Mouse (Mus musculus): Measurements from ENCODE around the gene Prorsd1. TPM values are rescaled to one million over a fixed set of nuclear protein-coding genes. Genes with fewer than 3 reads are reported as not detected.

The Prorsd1 gene
- polyA plus RNA-seq, 1 experiment from 2014 or later = 32.3 TPM

DNA sequence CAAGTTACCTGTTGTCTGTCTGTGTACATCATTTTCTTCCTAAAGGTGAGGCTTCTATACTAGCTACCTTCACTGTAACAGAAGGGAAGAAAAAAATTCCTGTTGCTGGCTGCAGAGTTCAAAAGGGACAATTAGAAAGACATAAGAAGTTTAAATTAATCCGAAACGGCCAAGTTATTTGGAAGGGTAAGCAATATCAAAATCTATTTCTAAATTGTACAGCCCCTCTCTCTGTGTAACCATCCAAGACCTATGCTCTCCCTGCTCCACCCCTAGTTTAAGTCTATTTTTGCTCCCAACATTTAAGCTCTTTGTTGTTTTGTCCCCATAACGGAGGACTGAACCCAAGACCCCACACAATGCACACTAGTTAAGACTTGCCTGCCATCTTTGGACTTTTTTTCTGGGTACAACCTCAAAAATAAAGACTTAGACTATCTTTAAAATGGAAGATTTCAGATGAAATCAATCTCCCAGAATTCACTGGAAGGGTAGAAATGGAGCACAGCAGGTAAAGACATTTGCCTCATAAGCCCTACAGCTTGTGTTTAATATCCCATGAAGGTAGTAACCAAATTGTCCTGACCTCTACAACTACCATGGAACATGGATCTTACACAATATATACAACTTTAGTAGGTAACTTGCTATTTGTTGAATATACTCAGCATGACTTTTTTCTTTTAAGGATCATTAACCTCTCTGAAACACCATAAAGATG, 29.6 kb upstream of the Prorsd1 start:
- 85% methylated on average over 3 of the region's 3 CpGs for WGBS
- Histone ChIP-seq H3K4me3 (replicated peaks) (no peak overlapping the region), H3K4me1 (peaks cover 5% of the 10 kb centered on the region; the same call in 1 of the 2 replicates), H3K36me3 (peaks cover 21% of the 10 kb centered on the region), H3K4me2 (no peak overlapping the region), H3K27ac (no peak overlapping the region), H3K9me3 (no peaks in the 10 kb centered on the region), H3K27me3 (replicated peaks) (no peaks in the 10 kb centered on the region), H3K9ac (no peak overlapping the region)
- ATAC-seq (ENCODE audit: insufficient read depth, low FRiP score, low read depth) = no peak

DNA sequence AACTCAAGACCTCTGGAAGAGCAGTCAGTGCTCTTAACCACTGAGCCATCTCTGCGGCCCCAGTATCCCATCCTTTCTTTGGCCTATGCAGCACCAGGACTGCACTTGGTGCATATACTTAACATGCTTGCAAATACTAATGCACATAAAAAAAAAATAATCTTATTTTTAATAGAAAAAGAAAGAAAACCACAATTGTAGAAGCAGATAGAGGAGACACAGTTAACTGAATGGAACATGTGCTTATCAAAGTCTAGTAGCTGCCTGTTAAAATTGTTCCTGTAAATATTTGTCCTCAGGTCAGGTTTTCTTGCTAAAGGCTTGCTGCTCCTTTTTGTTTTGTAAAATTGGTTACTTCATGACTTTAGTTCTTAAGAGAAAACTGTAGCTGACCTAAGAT, 23.4 kb upstream of the Prorsd1 start:
- no peaks in the 10 kb centered on the region for H3K27me3 ChIP-seq (replicated peaks)
- no peaks in the 10 kb centered on the region for H3K4me1 ChIP-seq
- H3K9ac ChIP-seq = no peak overlapping the region
- no peaks in the 10 kb centered on the region for H3K9me3 ChIP-seq
- H3K36me3 ChIP-seq = peaks cover 19% of the 10 kb centered on the region
- H3K27ac ChIP-seq = no peak overlapping the region
- WGBS = 97% methylated on average over 1 of the region's 1 CpGs
- H3K4me3 ChIP-seq (replicated peaks) = no peak overlapping the region
- no peak overlapping the region for H3K4me2 ChIP-seq
- no peak for ATAC-seq (ENCODE audit: insufficient read depth, low FRiP score, low read depth)

- peak within 1 kb of the TSS; percentile 73 for H3K9ac ChIP-seq
- peak within 1 kb of the TSS; percentile 67 for H3K4me2 ChIP-seq
- peak within 1 kb of the TSS; percentile 74 for H3K27ac ChIP-seq
- no peaks in the 10 kb centered on the region for H3K9me3 ChIP-seq
- peaks cover 3% of the 10 kb centered on the region; the same call in 1 of the 2 replicates for H3K4me1 ChIP-seq
- H3K36me3 ChIP-seq = peaks cover 6% of the 10 kb centered on the region; the same call in 1 of the 2 replicates
- no peaks in the 10 kb centered on the region for H3K27me3 ChIP-seq (replicated peaks)
- 2% methylated on average over 47 of the region's 47 CpGs for WGBS
- ATAC-seq (ENCODE audit: insufficient read depth, low FRiP score, low read depth) = peak; percentile 96
- peak within 1 kb of the TSS; percentile 64 for H3K4me3 ChIP-seq (replicated peaks)
Measured at GRCm38 (mm10) chr11:29525988-29526794, 11.4 kb upstream of the Prorsd1 start, which contains the start of gene Mtif2. Gene Mtif2 (plus strand): TSS chr11:29526408.

GRCm38 (mm10) chr11:29514325-29514681, 530 bp downstream of the Prorsd1 start:
- no peak for ATAC-seq (ENCODE audit: insufficient read depth, low FRiP score, low read depth)

GRCm38 (mm10) chr11:29512818-29513535, 1.9 kb downstream of the Prorsd1 start:
- H3K36me3 ChIP-seq = no peaks in the 10 kb centered on the region
- 0 out of 2 replicates have a peak, but pooled peaks cover 4% of the 10 kb centered on the region for H3K4me1 ChIP-seq
- no peak for ATAC-seq (ENCODE audit: insufficient read depth, low FRiP score, low read depth)
- H3K4me2 ChIP-seq = no peak overlapping the region
- no peak overlapping the region for H3K27ac ChIP-seq
- no peak overlapping the region for H3K9ac ChIP-seq
- no peaks in the 10 kb centered on the region for H3K27me3 ChIP-seq (replicated peaks)
- WGBS = 88% methylated on average over 4 of the region's 4 CpGs
- H3K9me3 ChIP-seq = no peaks in the 10 kb centered on the region
- H3K4me3 ChIP-seq (replicated peaks) = no peak overlapping the region

More at GRCm38 (mm10) chr11:29514325-29514681, 530 bp downstream of the Prorsd1 start:
- Histone ChIP-seq H3K4me3 (replicated peaks) (peak overlapping the region; percentile 71), H3K36me3 (no peaks in the 10 kb centered on the region), H3K27me3 (replicated peaks) (no peaks in the 10 kb centered on the region), H3K4me2 (peak overlapping the region; percentile 68), H3K9ac (peak overlapping the region; percentile 56; the same call in 1 of the 2 replicates), H3K9me3 (no peaks in the 10 kb centered on the region), H3K4me1 (0 out of 2 replicates have a peak, but pooled peaks cover 4% of the 10 kb centered on the region), H3K27ac (peak overlapping the region; percentile 85)
- 17% methylated on average over 10 of the region's 10 CpGs for WGBS

DNA sequence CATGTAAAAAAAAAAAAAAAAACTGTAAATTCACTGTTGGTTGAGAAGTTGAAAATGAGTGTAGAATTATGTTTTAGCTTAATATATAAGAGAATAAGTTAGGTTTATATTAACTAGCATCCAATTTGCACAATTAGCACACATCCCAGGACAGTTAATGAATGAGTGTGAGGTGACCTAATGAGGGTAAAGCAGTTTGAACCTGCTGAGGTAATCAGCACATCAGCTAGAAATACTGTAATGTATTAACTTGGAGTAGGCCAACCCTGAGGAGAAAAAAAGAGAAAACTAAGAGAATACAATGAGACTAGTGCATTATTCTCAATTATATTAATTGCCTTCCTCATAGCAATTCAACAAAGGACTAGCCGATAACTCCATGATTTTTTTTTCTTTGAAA, 5.4 kb downstream of the Prorsd1 start:
- Histone ChIP-seq H3K9ac (no peak overlapping the region), H3K4me1 (0 out of 2 replicates have a peak, but pooled peaks cover 4% of the 10 kb centered on the region), H3K36me3 (no peaks in the 10 kb centered on the region), H3K9me3 (no peaks in the 10 kb centered on the region), H3K27ac (no peak overlapping the region), H3K4me3 (replicated peaks) (no peak overlapping the region), H3K27me3 (replicated peaks) (no peaks in the 10 kb centered on the region), H3K4me2 (no peak overlapping the region)
- ATAC-seq (ENCODE audit: insufficient read depth, low FRiP score, low read depth) = no peak
- 90% methylated on average over 1 of the region's 1 CpGs for WGBS

GRCm38 (mm10) chr11:29504899-29505625, 9.8 kb downstream of the Prorsd1 start:
- Histone ChIP-seq H3K4me1 (no peaks in the 10 kb centered on the region), H3K36me3 (0 out of 2 replicates have a peak, but pooled peaks cover 3% of the 10 kb centered on the region), H3K4me3 (replicated peaks) (no peak overlapping the region), H3K9ac (no peak overlapping the region), H3K27ac (no peak overlapping the region), H3K4me2 (no peak overlapping the region), H3K9me3 (no peaks in the 10 kb centered on the region), H3K27me3 (replicated peaks) (no peaks in the 10 kb centered on the region)
- 88% methylated on average over 2 of the region's 2 CpGs for WGBS
- no peak for ATAC-seq (ENCODE audit: insufficient read depth, low FRiP score, low read depth)

- H3K36me3 ChIP-seq = 0 out of 2 replicates have a peak, but pooled peaks cover 3% of the 10 kb centered on the region
- H3K27me3 ChIP-seq (replicated peaks) = no peaks in the 10 kb centered on the region
- H3K27ac ChIP-seq = no peak overlapping the region
- WGBS = 88% methylated on average over 10 of the region's 10 CpGs
- H3K9ac ChIP-seq = no peak overlapping the region
- H3K4me3 ChIP-seq (replicated peaks) = no peak overlapping the region
- H3K4me2 ChIP-seq = no peak overlapping the region
- ATAC-seq (ENCODE audit: insufficient read depth, low FRiP score, low read depth) = peak; percentile 22; the same call in 1 of the 2 replicates
- no peaks in the 10 kb centered on the region for H3K4me1 ChIP-seq
- no peaks in the 10 kb centered on the region for H3K9me3 ChIP-seq
Measured at GRCm38 (mm10) chr11:29503948-29504893, 10.6 kb downstream of the Prorsd1 start.

- H3K9me3 ChIP-seq = no peaks in the 10 kb centered on the region
- no peak overlapping the region for H3K9ac ChIP-seq
- H3K27ac ChIP-seq = no peak overlapping the region
- no peak overlapping the region for H3K4me2 ChIP-seq
- 0 out of 2 replicates have a peak, but pooled peaks cover 3% of the 10 kb centered on the region for H3K36me3 ChIP-seq
- 59% methylated on average over 3 of the region's 3 CpGs for WGBS
- H3K4me1 ChIP-seq = no peaks in the 10 kb centered on the region
- no peak overlapping the region for H3K4me3 ChIP-seq (replicated peaks)
- ATAC-seq (ENCODE audit: insufficient read depth, low FRiP score, low read depth) = no peak
- no peaks in the 10 kb centered on the region for H3K27me3 ChIP-seq (replicated peaks)
Measured at GRCm38 (mm10) chr11:29496962-29497361, 17.9 kb downstream of the Prorsd1 start.

GRCm38 (mm10) chr11:29493135-29493534, 21.7 kb downstream of the Prorsd1 start:
- WGBS = 96% methylated on average over 1 of the region's 1 CpGs
- no peaks in the 10 kb centered on the region for H3K9me3 ChIP-seq

More at GRCm38 (mm10) chr11:29493135-29493534, 21.7 kb downstream of the Prorsd1 start:
- Histone ChIP-seq H3K27me3 (replicated peaks) (no peaks in the 10 kb centered on the region), H3K9ac (no peak overlapping the region), H3K4me2 (no peak overlapping the region), H3K36me3 (peaks cover 7% of the 10 kb centered on the region; the same call in 1 of the 2 replicates), H3K4me1 (no peaks in the 10 kb centered on the region), H3K27ac (no peak overlapping the region), H3K4me3 (replicated peaks) (no peak overlapping the region)
- no peak for ATAC-seq (ENCODE audit: insufficient read depth, low FRiP score, low read depth)
